Mouse (Mus musculus): ENCODE results near the gene Cradd.
A peak's percentile ranks its signal among the peaks of the same experiment; 100 is the strongest.

The Cradd gene

GRCm38 (mm10) chr10:95210167-95210566, 113.8 kb downstream of the Cradd start:
- DNase-seq (ENCODE audit: low read depth in 2 of 2, low spot score in 2 of 2): no peak

- no peak for DNase-seq (ENCODE audit: low read depth in 2 of 2, low spot score in 2 of 2)
Observed at GRCm38 (mm10) chr10:95207423-95207822, 116.5 kb downstream of the Cradd start.

- DNase-seq (ENCODE audit: low read depth in 2 of 2, low spot score in 2 of 2): no peak
Observed at GRCm38 (mm10) chr10:95201514-95201913, 122.4 kb downstream of the Cradd start.

GRCm38 (mm10) chr10:95200323-95200722, 123.6 kb downstream of the Cradd start:
- no peak for DNase-seq (ENCODE audit: low read depth in 2 of 2, low spot score in 2 of 2)

- no peak for DNase-seq (ENCODE audit: low read depth in 2 of 2, low spot score in 2 of 2)
Observed at GRCm38 (mm10) chr10:95199541-95200269, 124.2 kb downstream of the Cradd start.

- no peak for DNase-seq (ENCODE audit: low read depth in 2 of 2, low spot score in 2 of 2)
Observed at GRCm38 (mm10) chr10:95197377-95197776, 126.6 kb downstream of the Cradd start.

- DNase-seq (ENCODE audit: low read depth in 2 of 2, low spot score in 2 of 2): peak in 1 of 2 experiments; percentile 9
Observed at GRCm38 (mm10) chr10:95195719-95196118, 128.2 kb downstream of the Cradd start.

- no peak for DNase-seq (ENCODE audit: low read depth in 2 of 2, low spot score in 2 of 2)
Observed at GRCm38 (mm10) chr10:95194776-95195175, 129.2 kb downstream of the Cradd start.

GRCm38 (mm10) chr10:95193875-95194281, 130.1 kb downstream of the Cradd start:
- DNase-seq (ENCODE audit: low read depth in 2 of 2, low spot score in 2 of 2): no peak

- DNase-seq (ENCODE audit: low read depth in 2 of 2, low spot score in 2 of 2): no peak
Observed at GRCm38 (mm10) chr10:95191881-95192280, 132.1 kb downstream of the Cradd start.

GRCm38 (mm10) chr10:95191151-95191655, 132.7 kb downstream of the Cradd start:
- DNase-seq (ENCODE audit: low read depth in 2 of 2, low spot score in 2 of 2): no peak

- no peak for DNase-seq (ENCODE audit: low read depth in 2 of 2, low spot score in 2 of 2)
Observed at GRCm38 (mm10) chr10:95189550-95190211, 134.3 kb downstream of the Cradd start.

GRCm38 (mm10) chr10:95184210-95184609, 139.7 kb downstream of the Cradd start:
- no peak for DNase-seq (ENCODE audit: low read depth in 2 of 2, low spot score in 2 of 2)

- DNase-seq (ENCODE audit: low read depth in 2 of 2, low spot score in 2 of 2): no peak
Observed at GRCm38 (mm10) chr10:95183051-95183450, 140.9 kb downstream of the Cradd start.

GRCm38 (mm10) chr10:95182405-95182804, 141.5 kb downstream of the Cradd start:
- DNase-seq (ENCODE audit: low read depth in 2 of 2, low spot score in 2 of 2): no peak

- no peak for DNase-seq (ENCODE audit: low read depth in 2 of 2, low spot score in 2 of 2)
Observed at GRCm38 (mm10) chr10:95181553-95181952, 142.4 kb downstream of the Cradd start.

GRCm38 (mm10) chr10:95180900-95181299, 143.0 kb downstream of the Cradd start:
- DNase-seq (ENCODE audit: low read depth in 2 of 2, low spot score in 2 of 2): no peak

GRCm38 (mm10) chr10:95180177-95180576, 143.8 kb downstream of the Cradd start:
- no peak for DNase-seq (ENCODE audit: low read depth in 2 of 2, low spot score in 2 of 2)

- no peak for DNase-seq (ENCODE audit: low read depth in 2 of 2, low spot score in 2 of 2)
Observed at GRCm38 (mm10) chr10:95178785-95179184, 145.1 kb downstream of the Cradd start.

GRCm38 (mm10) chr10:95175423-95176120, 148.4 kb downstream of the Cradd start:
- DNase-seq (ENCODE audit: low read depth in 2 of 2, low spot score in 2 of 2): no peak

GRCm38 (mm10) chr10:95174260-95174659, 149.7 kb downstream of the Cradd start:
- DNase-seq (ENCODE audit: low read depth in 2 of 2, low spot score in 2 of 2): no peak

Data from CD8-positive naive resting alpha-beta T cell, adult 2 months (primary cell).